Mouse (Mus musculus): ENCODE measurements around the gene Nmnat3. TPM values are rescaled to one million over a fixed set of nuclear protein-coding genes. Genes with fewer than 3 reads are reported as not detected.

Gene Nmnat3
- polyA plus RNA-seq, 1 experiment from 2014 or later, result 0.87 TPM

GRCm38 (mm10) chr9:98366075-98366474 lies 78.8 kb downstream of the Nmnat3 start:
- H3K4me2 ChIP-seq (ENCODE audit: low read length), result no peak overlapping the region
- no peaks in the 10 kb centered on the region for H3K36me3 ChIP-seq (ENCODE audit: control insufficient read depth, insufficient read depth, low read length)
- ATAC-seq (ENCODE audit: low FRiP score, low TSS enrichment) (no peak), DNase-seq (no peak)
- H3K27me3 ChIP-seq (ENCODE audit: control insufficient read depth, insufficient read depth, low read length), result no peaks in the 10 kb centered on the region
- WGBS, result 73% methylated on average over 8 of the region's 8 CpGs
- H3K4me3 ChIP-seq (replicated peaks; ENCODE audit: low read depth, low read length), result no peak overlapping the region
- peaks cover 16% of the 10 kb centered on the region; the same call in 1 of the 2 replicates for H3K4me1 ChIP-seq (ENCODE audit: control insufficient read depth, insufficient read depth, low read length)
- no peak overlapping the region for H3K27ac ChIP-seq (replicated peaks; ENCODE audit: low read depth, low read length)
- no peaks in the 10 kb centered on the region for H3K9me3 ChIP-seq (ENCODE audit: control insufficient read depth, low read length)
- H3K9ac ChIP-seq (replicated peaks; ENCODE audit: low read length), result no peak overlapping the region

- WGBS, result 84% methylated on average over 13 of the region's 13 CpGs
- no peak overlapping the region for H3K27ac ChIP-seq (replicated peaks; ENCODE audit: low read depth, low read length)
- no peak overlapping the region for H3K4me3 ChIP-seq (replicated peaks; ENCODE audit: low read depth, low read length)
Measured at GRCm38 (mm10) chr9:98367333-98367962, 80.2 kb downstream of the Nmnat3 start.

GRCm38 (mm10) chr9:98369707-98370106 lies 82.5 kb downstream of the Nmnat3 start:
- Histone ChIP-seq H3K27ac (replicated peaks; ENCODE audit: low read depth, low read length) (no peak overlapping the region), H3K9ac (replicated peaks; ENCODE audit: low read length) (no peak overlapping the region), H3K4me3 (replicated peaks; ENCODE audit: low read depth, low read length) (no peak overlapping the region), H3K4me1 (ENCODE audit: control insufficient read depth, insufficient read depth, low read length) (peaks cover 12% of the 10 kb centered on the region; the same call in 1 of the 2 replicates), H3K4me2 (ENCODE audit: low read length) (no peak overlapping the region), H3K36me3 (ENCODE audit: control insufficient read depth, insufficient read depth, low read length) (no peaks in the 10 kb centered on the region), H3K9me3 (ENCODE audit: control insufficient read depth, low read length) (no peaks in the 10 kb centered on the region), H3K27me3 (ENCODE audit: control insufficient read depth, insufficient read depth, low read length) (no peaks in the 10 kb centered on the region)
- DNase-seq, result no peak
- 48% methylated on average over 8 of the region's 8 CpGs for WGBS
- ATAC-seq (ENCODE audit: low FRiP score, low TSS enrichment), result no peak

More at GRCm38 (mm10) chr9:98367333-98367962, 80.2 kb downstream of the Nmnat3 start:
- Histone ChIP-seq H3K9ac (replicated peaks; ENCODE audit: low read length) (no peak overlapping the region), H3K4me1 (ENCODE audit: control insufficient read depth, insufficient read depth, low read length) (peaks cover 13% of the 10 kb centered on the region; the same call in 1 of the 2 replicates), H3K4me2 (ENCODE audit: low read length) (no peak overlapping the region), H3K9me3 (ENCODE audit: control insufficient read depth, low read length) (no peaks in the 10 kb centered on the region), H3K27me3 (ENCODE audit: control insufficient read depth, insufficient read depth, low read length) (no peaks in the 10 kb centered on the region), H3K36me3 (ENCODE audit: control insufficient read depth, insufficient read depth, low read length) (no peaks in the 10 kb centered on the region)
- DNase-seq (no peak), ATAC-seq (ENCODE audit: low FRiP score, low TSS enrichment) (no peak)

DNA sequence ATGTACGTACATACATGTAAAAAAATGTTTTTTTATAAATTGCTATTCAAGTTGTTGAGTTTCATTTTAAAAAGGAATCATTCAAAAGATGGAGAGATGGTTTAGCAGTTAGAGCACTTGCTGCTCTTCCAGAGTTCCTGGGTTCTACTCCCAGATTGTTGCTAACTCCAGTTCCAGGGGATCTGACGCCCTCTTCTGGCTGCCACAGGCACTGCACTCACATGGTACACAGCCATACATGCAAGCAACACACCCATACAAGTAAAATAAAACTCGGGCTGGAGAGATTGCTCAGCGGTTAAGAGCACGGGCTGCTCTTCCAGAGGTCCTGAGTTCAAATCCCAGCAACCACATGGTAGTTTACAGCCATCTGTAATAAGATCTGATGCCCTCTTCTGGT lies 86.1 kb downstream of the Nmnat3 start:
- no peak overlapping the region for H3K4me3 ChIP-seq (replicated peaks; ENCODE audit: low read depth, low read length)
- no peak overlapping the region for H3K9ac ChIP-seq (replicated peaks; ENCODE audit: low read length)
- no peak overlapping the region for H3K4me2 ChIP-seq (ENCODE audit: low read length)
- WGBS, result 95% methylated on average over 5 of the region's 5 CpGs
- H3K36me3 ChIP-seq (ENCODE audit: control insufficient read depth, insufficient read depth, low read length), result no peaks in the 10 kb centered on the region
- no peak for DNase-seq
- no peak for ATAC-seq (ENCODE audit: low FRiP score, low TSS enrichment)
- 0 out of 2 replicates have a peak, but pooled peaks cover 6% of the 10 kb centered on the region for H3K4me1 ChIP-seq (ENCODE audit: control insufficient read depth, insufficient read depth, low read length)
- no peaks in the 10 kb centered on the region for H3K27me3 ChIP-seq (ENCODE audit: control insufficient read depth, insufficient read depth, low read length)
- no peak overlapping the region for H3K27ac ChIP-seq (replicated peaks; ENCODE audit: low read depth, low read length)
- H3K9me3 ChIP-seq (ENCODE audit: control insufficient read depth, low read length), result no peaks in the 10 kb centered on the region

- no peaks in the 10 kb centered on the region for H3K27me3 ChIP-seq (ENCODE audit: control insufficient read depth, insufficient read depth, low read length)
- H3K4me3 ChIP-seq (replicated peaks; ENCODE audit: low read depth, low read length), result no peak overlapping the region
- no peaks in the 10 kb centered on the region for H3K36me3 ChIP-seq (ENCODE audit: control insufficient read depth, insufficient read depth, low read length)
- H3K9ac ChIP-seq (replicated peaks; ENCODE audit: low read length), result no peak overlapping the region
- 0 out of 2 replicates have a peak, but pooled peaks cover 6% of the 10 kb centered on the region for H3K4me1 ChIP-seq (ENCODE audit: control insufficient read depth, insufficient read depth, low read length)
- 72% methylated on average over 11 of the region's 11 CpGs for WGBS
- ATAC-seq (ENCODE audit: low FRiP score, low TSS enrichment) (no peak), DNase-seq (no peak)
- H3K27ac ChIP-seq (replicated peaks; ENCODE audit: low read depth, low read length), result no peak overlapping the region
- no peak overlapping the region for H3K4me2 ChIP-seq (ENCODE audit: low read length)
- H3K9me3 ChIP-seq (ENCODE audit: control insufficient read depth, low read length), result no peaks in the 10 kb centered on the region
Measured at GRCm38 (mm10) chr9:98374897-98375296, 87.7 kb downstream of the Nmnat3 start.

GRCm38 (mm10) chr9:98375329-98376170 lies 88.3 kb downstream of the Nmnat3 start:
- Histone ChIP-seq H3K4me2 (ENCODE audit: low read length) (no peak overlapping the region), H3K27me3 (ENCODE audit: control insufficient read depth, insufficient read depth, low read length) (no peaks in the 10 kb centered on the region), H3K4me1 (ENCODE audit: control insufficient read depth, insufficient read depth, low read length) (0 out of 2 replicates have a peak, but pooled peaks cover 6% of the 10 kb centered on the region), H3K36me3 (ENCODE audit: control insufficient read depth, insufficient read depth, low read length) (no peaks in the 10 kb centered on the region), H3K27ac (replicated peaks; ENCODE audit: low read depth, low read length) (0 out of 2 replicates have a peak overlapping the region, but pooled peaks have one; percentile 41), H3K9me3 (ENCODE audit: control insufficient read depth, low read length) (no peaks in the 10 kb centered on the region), H3K4me3 (replicated peaks; ENCODE audit: low read depth, low read length) (no peak overlapping the region), H3K9ac (replicated peaks; ENCODE audit: low read length) (no peak overlapping the region)
- DNase-seq, result no peak
- no peak for ATAC-seq (ENCODE audit: low FRiP score, low TSS enrichment)
- 42% methylated on average over 5 of the region's 5 CpGs for WGBS

GRCm38 (mm10) chr9:98379736-98380135 lies 92.5 kb downstream of the Nmnat3 start:
- WGBS, result 67% methylated on average over 4 of the region's 4 CpGs
- H3K9me3 ChIP-seq (ENCODE audit: control insufficient read depth, low read length), result no peaks in the 10 kb centered on the region
- no peaks in the 10 kb centered on the region for H3K36me3 ChIP-seq (ENCODE audit: control insufficient read depth, insufficient read depth, low read length)
- H3K4me1 ChIP-seq (ENCODE audit: control insufficient read depth, insufficient read depth, low read length), result 0 out of 2 replicates have a peak, but pooled peaks cover 6% of the 10 kb centered on the region
- H3K9ac ChIP-seq (replicated peaks; ENCODE audit: low read length), result no peak overlapping the region
- H3K4me2 ChIP-seq (ENCODE audit: low read length), result no peak overlapping the region
- H3K27me3 ChIP-seq (ENCODE audit: control insufficient read depth, insufficient read depth, low read length), result no peaks in the 10 kb centered on the region
- no peak for DNase-seq
- no peak overlapping the region for H3K27ac ChIP-seq (replicated peaks; ENCODE audit: low read depth, low read length)
- no peak overlapping the region for H3K4me3 ChIP-seq (replicated peaks; ENCODE audit: low read depth, low read length)
- ATAC-seq (ENCODE audit: low FRiP score, low TSS enrichment), result no peak

GRCm38 (mm10) chr9:98380593-98380992 lies 93.4 kb downstream of the Nmnat3 start:
- Histone ChIP-seq H3K4me2 (ENCODE audit: low read length) (no peak overlapping the region), H3K27ac (replicated peaks; ENCODE audit: low read depth, low read length) (no peak overlapping the region), H3K9ac (replicated peaks; ENCODE audit: low read length) (no peak overlapping the region), H3K9me3 (ENCODE audit: control insufficient read depth, low read length) (no peaks in the 10 kb centered on the region), H3K36me3 (ENCODE audit: control insufficient read depth, insufficient read depth, low read length) (no peaks in the 10 kb centered on the region), H3K4me3 (replicated peaks; ENCODE audit: low read depth, low read length) (no peak overlapping the region), H3K27me3 (ENCODE audit: control insufficient read depth, insufficient read depth, low read length) (no peaks in the 10 kb centered on the region), H3K4me1 (ENCODE audit: control insufficient read depth, insufficient read depth, low read length) (0 out of 2 replicates have a peak, but pooled peaks cover 4% of the 10 kb centered on the region)
- 94% methylated on average over 9 of the region's 9 CpGs for WGBS
- ATAC-seq (ENCODE audit: low FRiP score, low TSS enrichment) (no peak), DNase-seq (no peak)

All from midbrain, embryonic 14.5 days (tissue).